Comparison of ENCODE assay signal across 15 mouse cellular contexts in the genomic region with DNA sequence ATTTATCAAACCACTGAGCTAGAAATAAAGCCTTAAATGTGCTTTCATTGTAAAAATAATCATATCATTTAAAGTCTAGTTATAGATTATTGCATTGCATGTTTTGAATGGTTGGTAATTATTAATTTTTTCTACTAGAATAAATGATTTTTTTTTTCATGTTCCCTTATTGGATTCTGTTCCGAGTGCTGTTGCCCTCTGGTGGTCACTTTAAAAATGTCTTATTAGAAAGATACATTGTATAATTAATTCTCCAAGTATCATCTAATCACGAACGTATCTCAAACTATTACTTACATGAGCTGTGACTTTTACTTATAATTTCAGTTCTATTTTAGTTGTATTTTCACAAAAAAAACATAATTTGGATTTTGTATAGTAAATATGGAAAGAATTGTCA. TPM values are rescaled to one million over a fixed set of nuclear protein-coding genes. Genes with fewer than 3 reads are reported as not detected.
DNase-seq lines count a peak whose midpoint lies in the region; ATAC-seq lines count a peak whose summit lies in the region.
"Had no signal": no experiment of that assay in that cellular context is flagged by ENCODE, and none has a peak within 500 bp of the region (broad histone marks: within the 10 kb centered on the region; RNA-seq: fewer than 3 reads in every experiment).

No protein-coding gene starts in this region.

- no peak overlapping the region for H3K4me3 ChIP-seq in kidney, embryonic 16.5 days (ENCODE audit: low read length)
- H3K4me3 ChIP-seq: forebrain, embryonic 13.5 days; midbrain, embryonic 10.5 days; neural tube, embryonic 13.5 days had no signal

- H3K27ac ChIP-seq in kidney, embryonic 16.5 days (ENCODE audit: low read length) = no peak overlapping the region
- H3K27ac ChIP-seq: forebrain, embryonic 13.5 days; midbrain, embryonic 10.5 days; neural tube, embryonic 13.5 days had no signal

- H3K27me3 ChIP-seq in kidney, embryonic 16.5 days (ENCODE audit: insufficient read depth, low read length) = no peaks in the 10 kb centered on the region
- H3K27me3 ChIP-seq: forebrain, embryonic 13.5 days; neural tube, embryonic 13.5 days had no signal

- H3K4me1 ChIP-seq in kidney, embryonic 16.5 days (ENCODE audit: insufficient read depth, low read length) = no peaks in the 10 kb centered on the region
- H3K4me1 ChIP-seq: forebrain, embryonic 13.5 days; midbrain, embryonic 10.5 days; neural tube, embryonic 13.5 days had no signal

- H3K9me3 ChIP-seq in kidney, embryonic 16.5 days (ENCODE audit: low read length) = no peaks in the 10 kb centered on the region
- H3K9me3 ChIP-seq: forebrain, embryonic 13.5 days; midbrain, embryonic 10.5 days; neural tube, embryonic 13.5 days had no signal

- DNase-seq in cerebellum, postnatal 10 days = peak; percentile 23 to 59
- DNase-seq in cerebellum, adult 18-20 months = no peak
- DNase-seq in kidney, adult 9 months = peak; percentile 2
- DNase-seq in 3T3-L1 (ENCODE audit: low read depth, low spot score) = peak; percentile 43
- DNase-seq in brain, adult 2 months (ENCODE audit: low read depth, low spot score) = peak; percentile 12
- DNase-seq in urinary bladder, adult 18-20 months (ENCODE audit: low spot score in 2 of 2) = no peak
- DNase-seq in adrenal gland, postnatal 10 days = no peak
- DNase-seq: gastrocnemius, postnatal 36 days; heart, postnatal 36 days; lung, adult 2 months had no signal

- 46% methylated on average over 3 of the region's 3 CpGs for WGBS in kidney, embryonic 16.5 days

- ATAC-seq in kidney, embryonic 16.5 days (ENCODE audit: low FRiP score, low TSS enrichment) = no peak
- ATAC-seq: forebrain, embryonic 13.5 days had no signal

- H3K9ac ChIP-seq in kidney, embryonic 16.5 days (replicated peaks; ENCODE audit: low read length) = no peak overlapping the region
- H3K9ac ChIP-seq: forebrain, embryonic 13.5 days; neural tube, embryonic 13.5 days had no signal

- H3K36me3 ChIP-seq in kidney, embryonic 16.5 days (ENCODE audit: insufficient read depth, low read length) = no peaks in the 10 kb centered on the region
- H3K36me3 ChIP-seq: midbrain, embryonic 10.5 days; neural tube, embryonic 13.5 days had no signal

- no peak overlapping the region for H3K4me2 ChIP-seq in kidney, embryonic 16.5 days (replicated peaks; ENCODE audit: low read depth, low read length)
- H3K4me2 ChIP-seq: forebrain, embryonic 13.5 days; neural tube, embryonic 13.5 days had no signal

RNA-seq across cellular contexts. Expression of a gene that starts 45.5 kb away (rescaled TPM):
- polyA plus RNA-seq in kidney, embryonic 16.5 days (2015; fragmentation: Nextera tagmentation; extraction: Ambion mirVana) = 0.03 and 0.06 TPM in 2 replicates
- total RNA-seq in adrenal gland, postnatal 10 days (2021) = under 1 TPM; 0.18 TPM
- total RNA-seq: gastrocnemius, postnatal 36 days had no signal
- polyA plus RNA-seq: kidney, embryonic 14.5 days; lung, adult 2 months had no signal

Comparison
In these comparisons a context has a peak if more than half of its experiments do, and no peak if none do; other contexts are left out.
1. DNase-seq: peak in cerebellum, postnatal 10 days (2 of 2), kidney, adult 9 months (single experiment), 3T3-L1 (single experiment) and brain, adult 2 months (single experiment); none in cerebellum, adult 18-20 months (0 of 2), urinary bladder, adult 18-20 months (0 of 2) and adrenal gland, postnatal 10 days (single experiment).